Mouse (Mus musculus): ENCODE data around the gene Fam84b. TPM values are rescaled to one million over a fixed set of nuclear protein-coding genes. Genes with fewer than 3 reads are reported as not detected.
"Not testable (repeated sequence)": the region's sequence is repeated elsewhere in the genome, so short reads cannot be mapped to it uniquely, and the experiment has no call there.

Fam84b gene
- 10 to 100 TPM; 14.4 to 17.6 TPM for total RNA-seq (2021)

GRCm38 (mm10) chr15:60853231-60853999 lies at the start of gene Fam84b:
Gene Fam84b (minus strand): TSS chr15:60853778.
- DNase-seq (ENCODE audit: extremely low spot score in 1 of 2, low spot score in 1 of 2), result no peak

- DNase-seq (ENCODE audit: extremely low spot score in 1 of 2, low spot score in 1 of 2), result no peak
Observed at GRCm38 (mm10) chr15:60898187-60898965, 44.8 kb upstream of the Fam84b start.

GRCm38 (mm10) chr15:60896040-60896439 lies 42.5 kb upstream of the Fam84b start:
- DNase-seq (ENCODE audit: extremely low spot score in 1 of 2, low spot score in 1 of 2), result no peak

GRCm38 (mm10) chr15:60892976-60893463 lies 39.4 kb upstream of the Fam84b start:
- DNase-seq (ENCODE audit: extremely low spot score in 1 of 2, low spot score in 1 of 2), result no peak

GRCm38 (mm10) chr15:60888724-60889123 lies 35.1 kb upstream of the Fam84b start:
- DNase-seq (ENCODE audit: extremely low spot score in 1 of 2, low spot score in 1 of 2), result no peak

GRCm38 (mm10) chr15:60875721-60876120 lies 22.1 kb upstream of the Fam84b start:
- no peak for DNase-seq (ENCODE audit: extremely low spot score in 1 of 2, low spot score in 1 of 2)

GRCm38 (mm10) chr15:60862417-60862816 lies 8.8 kb upstream of the Fam84b start:
- DNase-seq (ENCODE audit: extremely low spot score in 1 of 2, low spot score in 1 of 2), result no peak

GRCm38 (mm10) chr15:60855112-60855511 lies 1.5 kb upstream of the Fam84b start:
- DNase-seq (ENCODE audit: extremely low spot score in 1 of 2, low spot score in 1 of 2), result no peak

- no peak for DNase-seq (ENCODE audit: extremely low spot score in 1 of 2, low spot score in 1 of 2)
Observed at GRCm38 (mm10) chr15:60854151-60854550, 573 bp upstream of the Fam84b start.

GRCm38 (mm10) chr15:60848630-60849029 lies 4.9 kb downstream of the Fam84b start:
- no peak for DNase-seq (ENCODE audit: extremely low spot score in 1 of 2, low spot score in 1 of 2)

GRCm38 (mm10) chr15:60846291-60846690 lies 7.3 kb downstream of the Fam84b start:
- DNase-seq (ENCODE audit: extremely low spot score in 1 of 2, low spot score in 1 of 2), result no peak

GRCm38 (mm10) chr15:60845886-60846285 lies 7.7 kb downstream of the Fam84b start:
- DNase-seq (ENCODE audit: extremely low spot score in 1 of 2, low spot score in 1 of 2), result no peak

- DNase-seq (ENCODE audit: extremely low spot score in 1 of 2, low spot score in 1 of 2), result no peak
Observed at GRCm38 (mm10) chr15:60841785-60842184, 11.8 kb downstream of the Fam84b start.

- DNase-seq (ENCODE audit: extremely low spot score in 1 of 2, low spot score in 1 of 2), result not testable (repeated sequence)
Observed at GRCm38 (mm10) chr15:60841312-60841711, 12.3 kb downstream of the Fam84b start.

- DNase-seq (ENCODE audit: extremely low spot score in 1 of 2, low spot score in 1 of 2), result no peak
Observed at GRCm38 (mm10) chr15:60840296-60840670, 13.3 kb downstream of the Fam84b start.

- DNase-seq (ENCODE audit: extremely low spot score in 1 of 2, low spot score in 1 of 2), result no peak
Observed at GRCm38 (mm10) chr15:60839539-60840295, 13.9 kb downstream of the Fam84b start.

GRCm38 (mm10) chr15:60838135-60838534 lies 15.4 kb downstream of the Fam84b start:
- DNase-seq (ENCODE audit: extremely low spot score in 1 of 2, low spot score in 1 of 2), result no peak

GRCm38 (mm10) chr15:60837719-60838118 lies 15.9 kb downstream of the Fam84b start:
- DNase-seq (ENCODE audit: extremely low spot score in 1 of 2, low spot score in 1 of 2), result no peak

- no peak for DNase-seq (ENCODE audit: extremely low spot score in 1 of 2, low spot score in 1 of 2)
Observed at GRCm38 (mm10) chr15:60836321-60836720, 17.3 kb downstream of the Fam84b start.

- DNase-seq (ENCODE audit: extremely low spot score in 1 of 2, low spot score in 1 of 2), result no peak
Observed at GRCm38 (mm10) chr15:60834598-60835571, 18.7 kb downstream of the Fam84b start.
